Mouse (Mus musculus): ENCODE measurements around the gene Slbp. TPM values are rescaled to one million over a fixed set of nuclear protein-coding genes. Genes with fewer than 3 reads are reported as not detected.
A peak's percentile ranks its signal among the peaks of the same experiment; 100 is the strongest.

Slbp gene
- polyA plus RNA-seq, 1 experiment from 2014 or later = 190 TPM

GRCm38 (mm10) chr5:33658664-33659050 is 6.3 kb upstream of the Slbp start:
- no peaks in the 10 kb centered on the region; the same call in 1 of the 2 replicates for H3K36me3 ChIP-seq (ENCODE audit: control insufficient read depth, insufficient read depth, low read length)
- peaks cover 25% of the 10 kb centered on the region for H3K4me1 ChIP-seq (ENCODE audit: control insufficient read depth, insufficient read depth, low read length)
- 0 out of 2 replicates have a peak, but pooled peaks have one; percentile 0 for ATAC-seq (ENCODE audit: insufficient read depth, low FRiP score)
- peak overlapping the region; percentile 81 for H3K4me2 ChIP-seq (ENCODE audit: low read depth, low read length)
- under 1% methylated on average over 26 of the region's 26 CpGs for WGBS
- H3K9me3 ChIP-seq (replicated peaks; ENCODE audit: control insufficient read depth, low read length) = no peaks in the 10 kb centered on the region
- peak overlapping the region; percentile 86 for H3K4me3 ChIP-seq (replicated peaks; ENCODE audit: low read length)
- peak overlapping the region; percentile 88 for H3K9ac ChIP-seq (ENCODE audit: low read length)
- H3K27me3 ChIP-seq (ENCODE audit: control insufficient read depth, insufficient read depth, low read length) = no peaks in the 10 kb centered on the region
- peak overlapping the region; percentile 79 for H3K27ac ChIP-seq (ENCODE audit: low read length)

- WGBS = under 1% methylated on average over 60 of the region's 60 CpGs
Measured at GRCm38 (mm10) chr5:33657787-33658663, 5.7 kb upstream of the Slbp start, which contains the start of the genes Tacc3 and Tmem129. Gene Tacc3 (plus strand): TSS chr5:33658128. Gene Tmem129 (minus strand): TSS chr5:33658416.

GRCm38 (mm10) chr5:33657251-33657786 is 4.9 kb upstream of the Slbp start:
- ATAC-seq (ENCODE audit: insufficient read depth, low FRiP score) = peak; percentile 23
- no peaks in the 10 kb centered on the region; the same call in 1 of the 2 replicates for H3K36me3 ChIP-seq (ENCODE audit: control insufficient read depth, insufficient read depth, low read length)
- WGBS = under 1% methylated on average over 32 of the region's 32 CpGs

More at GRCm38 (mm10) chr5:33657787-33658663, 5.7 kb upstream of the Slbp start, which contains the start of the genes Tacc3 and Tmem129:
- peak within 1 kb of the TSS; percentile 99 for H3K27ac ChIP-seq (ENCODE audit: low read length)
- no peaks in the 10 kb centered on the region for H3K27me3 ChIP-seq (ENCODE audit: control insufficient read depth, insufficient read depth, low read length)
- H3K4me1 ChIP-seq (ENCODE audit: control insufficient read depth, insufficient read depth, low read length) = peaks cover 25% of the 10 kb centered on the region
- no peaks in the 10 kb centered on the region; the same call in 1 of the 2 replicates for H3K36me3 ChIP-seq (ENCODE audit: control insufficient read depth, insufficient read depth, low read length)
- H3K9me3 ChIP-seq (replicated peaks; ENCODE audit: control insufficient read depth, low read length) = no peaks in the 10 kb centered on the region
- peak; percentile 97 for ATAC-seq (ENCODE audit: insufficient read depth, low FRiP score)
- peak within 1 kb of the TSS; percentile 94 for H3K4me2 ChIP-seq (ENCODE audit: low read depth, low read length)
- peak within 1 kb of the TSS; percentile 86 for H3K4me3 ChIP-seq (replicated peaks; ENCODE audit: low read length)
- peak within 1 kb of the TSS; percentile 88 for H3K9ac ChIP-seq (ENCODE audit: low read length)

GRCm38 (mm10) chr5:33656739-33657138 is 4.4 kb upstream of the Slbp start:
- Histone ChIP-seq H3K4me2 (ENCODE audit: low read depth, low read length) (peak overlapping the region; percentile 94), H3K9me3 (replicated peaks; ENCODE audit: control insufficient read depth, low read length) (no peaks in the 10 kb centered on the region), H3K36me3 (ENCODE audit: control insufficient read depth, insufficient read depth, low read length) (no peaks in the 10 kb centered on the region; the same call in 1 of the 2 replicates), H3K4me1 (ENCODE audit: control insufficient read depth, insufficient read depth, low read length) (peaks cover 28% of the 10 kb centered on the region), H3K9ac (ENCODE audit: low read length) (peak overlapping the region; percentile 87), H3K27ac (ENCODE audit: low read length) (peak overlapping the region; percentile 84), H3K4me3 (replicated peaks; ENCODE audit: low read length) (peak overlapping the region; percentile 86), H3K27me3 (ENCODE audit: control insufficient read depth, insufficient read depth, low read length) (no peaks in the 10 kb centered on the region)
- no peak for ATAC-seq (ENCODE audit: insufficient read depth, low FRiP score)
- WGBS = 19% methylated on average over 1 of the region's 1 CpGs

More at GRCm38 (mm10) chr5:33657251-33657786, 4.9 kb upstream of the Slbp start:
- Histone ChIP-seq H3K9ac (ENCODE audit: low read length) (peak overlapping the region; percentile 87), H3K4me3 (replicated peaks; ENCODE audit: low read length) (peak overlapping the region; percentile 86), H3K9me3 (replicated peaks; ENCODE audit: control insufficient read depth, low read length) (no peaks in the 10 kb centered on the region), H3K27me3 (ENCODE audit: control insufficient read depth, insufficient read depth, low read length) (no peaks in the 10 kb centered on the region), H3K27ac (ENCODE audit: low read length) (peak overlapping the region; percentile 84), H3K4me1 (ENCODE audit: control insufficient read depth, insufficient read depth, low read length) (peaks cover 28% of the 10 kb centered on the region), H3K4me2 (ENCODE audit: low read depth, low read length) (peak overlapping the region; percentile 94)

- Histone ChIP-seq H3K27me3 (ENCODE audit: control insufficient read depth, insufficient read depth, low read length) (no peaks in the 10 kb centered on the region), H3K27ac (ENCODE audit: low read length) (no peak overlapping the region), H3K9me3 (replicated peaks; ENCODE audit: control insufficient read depth, low read length) (no peaks in the 10 kb centered on the region), H3K4me1 (ENCODE audit: control insufficient read depth, insufficient read depth, low read length) (peaks cover 38% of the 10 kb centered on the region), H3K9ac (ENCODE audit: low read length) (0 out of 2 replicates have a peak overlapping the region, but pooled peaks have one; percentile 18), H3K4me3 (replicated peaks; ENCODE audit: low read length) (no peak overlapping the region), H3K4me2 (ENCODE audit: low read depth, low read length) (no peak overlapping the region), H3K36me3 (ENCODE audit: control insufficient read depth, insufficient read depth, low read length) (no peaks in the 10 kb centered on the region; the same call in 1 of the 2 replicates)
- WGBS = 91% methylated on average over 10 of the region's 10 CpGs
- ATAC-seq (ENCODE audit: insufficient read depth, low FRiP score) = no peak
Measured at GRCm38 (mm10) chr5:33655251-33655840, 3.0 kb upstream of the Slbp start.

GRCm38 (mm10) chr5:33654424-33654823 is 2.0 kb upstream of the Slbp start:
- Histone ChIP-seq H3K27ac (ENCODE audit: low read length) (no peak overlapping the region), H3K27me3 (ENCODE audit: control insufficient read depth, insufficient read depth, low read length) (no peaks in the 10 kb centered on the region), H3K36me3 (ENCODE audit: control insufficient read depth, insufficient read depth, low read length) (no peaks in the 10 kb centered on the region; the same call in 1 of the 2 replicates), H3K9me3 (replicated peaks; ENCODE audit: control insufficient read depth, low read length) (no peaks in the 10 kb centered on the region), H3K9ac (ENCODE audit: low read length) (no peak overlapping the region), H3K4me1 (ENCODE audit: control insufficient read depth, insufficient read depth, low read length) (peaks cover 43% of the 10 kb centered on the region), H3K4me3 (replicated peaks; ENCODE audit: low read length) (no peak overlapping the region), H3K4me2 (ENCODE audit: low read depth, low read length) (no peak overlapping the region)
- WGBS = 92% methylated on average over 13 of the region's 13 CpGs
- ATAC-seq (ENCODE audit: insufficient read depth, low FRiP score) = no peak

GRCm38 (mm10) chr5:33652783-33653173 is 404 bp upstream of the Slbp start:
- ATAC-seq (ENCODE audit: insufficient read depth, low FRiP score) = peak; percentile 5; the same call in 1 of the 2 replicates
- H3K27me3 ChIP-seq (ENCODE audit: control insufficient read depth, insufficient read depth, low read length) = no peaks in the 10 kb centered on the region

GRCm38 (mm10) chr5:33651541-33651920 is 843 bp downstream of the Slbp start:
- no peaks in the 10 kb centered on the region for H3K27me3 ChIP-seq (ENCODE audit: control insufficient read depth, insufficient read depth, low read length)
- H3K36me3 ChIP-seq (ENCODE audit: control insufficient read depth, insufficient read depth, low read length) = peaks cover 11% of the 10 kb centered on the region
- no peaks in the 10 kb centered on the region for H3K9me3 ChIP-seq (replicated peaks; ENCODE audit: control insufficient read depth, low read length)
- no peak for ATAC-seq (ENCODE audit: insufficient read depth, low FRiP score)
- H3K4me3 ChIP-seq (replicated peaks; ENCODE audit: low read length) = peak overlapping the region; percentile 87
- under 1% methylated on average over 11 of the region's 11 CpGs for WGBS
- peak overlapping the region; percentile 97 for H3K27ac ChIP-seq (ENCODE audit: low read length)
- H3K9ac ChIP-seq (ENCODE audit: low read length) = peak overlapping the region; percentile 90
- peaks cover 29% of the 10 kb centered on the region for H3K4me1 ChIP-seq (ENCODE audit: control insufficient read depth, insufficient read depth, low read length)
- H3K4me2 ChIP-seq (ENCODE audit: low read depth, low read length) = peak overlapping the region; percentile 89

More at GRCm38 (mm10) chr5:33652783-33653173, 404 bp upstream of the Slbp start:
- H3K4me2 ChIP-seq (ENCODE audit: low read depth, low read length) = peak overlapping the region; percentile 89
- H3K9me3 ChIP-seq (replicated peaks; ENCODE audit: control insufficient read depth, low read length) = no peaks in the 10 kb centered on the region
- H3K4me1 ChIP-seq (ENCODE audit: control insufficient read depth, insufficient read depth, low read length) = peaks cover 35% of the 10 kb centered on the region
- H3K4me3 ChIP-seq (replicated peaks; ENCODE audit: low read length) = peak overlapping the region; percentile 87
- peaks cover 2% of the 10 kb centered on the region; the same call in 1 of the 2 replicates for H3K36me3 ChIP-seq (ENCODE audit: control insufficient read depth, insufficient read depth, low read length)
- peak overlapping the region; percentile 79 for H3K27ac ChIP-seq (ENCODE audit: low read length)
- peak overlapping the region; percentile 64 for H3K9ac ChIP-seq (ENCODE audit: low read length)
- 2% methylated on average over 9 of the region's 9 CpGs for WGBS
